In genomic region chr1:39720632-39721350, GRCm38 (mm10) we compare ENCODE assay signal across 8 mouse cellular contexts. TPM values are rescaled to one million over a fixed set of nuclear protein-coding genes. Genes with fewer than 3 reads are reported as not detected.
DNase-seq lines count a peak whose midpoint lies in the region; ATAC-seq and TF ChIP-seq lines count a peak whose summit lies in the region.

Rfx8 (minus strand) TSS chr1:39720997.

- peaks cover 16% of the 10 kb centered on the region for H3K4me1 ChIP-seq in kidney, postnatal 0 days (replicated peaks; ENCODE audit: insufficient read depth, low read length)
- H3K4me1 ChIP-seq in brown adipose tissue, adult 24 weeks (ENCODE audit: control insufficient read depth, insufficient read depth, insufficient read length, low read length), result peaks cover 9% of the 10 kb centered on the region
- H3K4me1 ChIP-seq in forebrain, embryonic 12.5 days, result peaks cover 10% of the 10 kb centered on the region
- H3K4me1 ChIP-seq in limb, embryonic 12.5 days (replicated peaks), result peaks cover 36% of the 10 kb centered on the region
- H3K4me1 ChIP-seq in olfactory bulb, adult 2 months (ENCODE audit: control insufficient read depth, insufficient read depth, low read length), result peaks cover 9% of the 10 kb centered on the region

- no peak for DNase-seq in kidney, postnatal 0 days (ENCODE audit: low spot score)
- DNase-seq in kidney, postnatal 10 days, result no peak
- DNase-seq in layer of hippocampus, adult 8-10 months (ENCODE audit: low spot score in 2 of 2), result no peak
- no peak for DNase-seq in left cerebral cortex, adult 11 months (ENCODE audit: low spot score)

- peak within 1 kb of the TSS; percentile 20; the same call in 1 of the 2 replicates for H3K27ac ChIP-seq in kidney, postnatal 0 days
- no peak within 1 kb of the TSS; the same call in 1 of the 2 replicates for H3K27ac ChIP-seq in brown adipose tissue, adult 24 weeks (replicated peaks; ENCODE audit: low read depth, low read length)
- no peak within 1 kb of the TSS for H3K27ac ChIP-seq in forebrain, embryonic 12.5 days
- peak within 1 kb of the TSS; percentile 87 for H3K27ac ChIP-seq in limb, embryonic 12.5 days
- H3K27ac ChIP-seq in olfactory bulb, adult 2 months (ENCODE audit: insufficient read depth, low read depth, low read length), result no peak within 1 kb of the TSS

- H3K9ac ChIP-seq in kidney, postnatal 0 days (ENCODE audit: low read depth, low read length), result peak within 1 kb of the TSS; percentile 50
- peak within 1 kb of the TSS; percentile 68 for H3K9ac ChIP-seq in forebrain, embryonic 12.5 days
- H3K9ac ChIP-seq in limb, embryonic 12.5 days (replicated peaks), result peak within 1 kb of the TSS; percentile 78

- TF ChIP-seq CTCF in kidney, postnatal 0 days (IDR thresholded peaks at IDR 0.05; ENCODE audit: low read depth), result peak; percentile 20
- no peak for TF ChIP-seq CTCF in olfactory bulb, adult 2 months (IDR thresholded peaks at IDR 0.05; ENCODE audit: insufficient read depth, low read depth, low read length)

- peak; percentile 72 for ATAC-seq in kidney, postnatal 0 days (replicated peaks; ENCODE audit: low FRiP score, low read depth)
- ATAC-seq in forebrain, embryonic 12.5 days (ENCODE audit: low FRiP score), result peak; percentile 55; the same call in 1 of the 2 replicates
- ATAC-seq in limb, embryonic 12.5 days (ENCODE audit: insufficient number of reproducible peaks, insufficient read depth, low FRiP score, low TSS enrichment, low read depth), result peak; percentile 88

- H3K27me3 ChIP-seq in kidney, postnatal 0 days (ENCODE audit: insufficient read depth, low read length), result no peaks in the 10 kb centered on the region
- H3K27me3 ChIP-seq in forebrain, embryonic 12.5 days, result peaks cover 12% of the 10 kb centered on the region
- H3K27me3 ChIP-seq in limb, embryonic 12.5 days, result no peaks in the 10 kb centered on the region

- H3K4me3 ChIP-seq in kidney, postnatal 0 days (replicated peaks; ENCODE audit: low read depth, low read length), result peak within 1 kb of the TSS; percentile 40
- peak within 1 kb of the TSS; percentile 51 for H3K4me3 ChIP-seq in brown adipose tissue, adult 24 weeks (ENCODE audit: insufficient read depth, low read depth, low read length)
- H3K4me3 ChIP-seq in forebrain, embryonic 12.5 days (replicated peaks), result peak within 1 kb of the TSS; percentile 57
- H3K4me3 ChIP-seq in limb, embryonic 12.5 days (replicated peaks), result peak within 1 kb of the TSS; percentile 55
- peak within 1 kb of the TSS; percentile 29 for H3K4me3 ChIP-seq in olfactory bulb, adult 2 months (ENCODE audit: insufficient read depth, low read depth, low read length)

- no peaks in the 10 kb centered on the region for H3K36me3 ChIP-seq in kidney, postnatal 0 days (ENCODE audit: insufficient read depth, low read length)
- no peaks in the 10 kb centered on the region for H3K36me3 ChIP-seq in forebrain, embryonic 12.5 days (replicated peaks)
- no peaks in the 10 kb centered on the region for H3K36me3 ChIP-seq in limb, embryonic 12.5 days

- 4% methylated on average over 42 of the region's 42 CpGs for WGBS in kidney, postnatal 0 days
- 2% methylated on average over 42 of the region's 42 CpGs for WGBS in forebrain, embryonic 12.5 days
- under 1% methylated on average over 40 of the region's 42 CpGs for WGBS in limb, embryonic 12.5 days
- 9% methylated on average over 42 of the region's 42 CpGs for WGBS in olfactory bulb, adult 2 months

- peak within 1 kb of the TSS; percentile 65 for H3K4me2 ChIP-seq in kidney, postnatal 0 days (ENCODE audit: low read length)
- H3K4me2 ChIP-seq in forebrain, embryonic 12.5 days, result peak within 1 kb of the TSS; percentile 80
- H3K4me2 ChIP-seq in limb, embryonic 12.5 days, result peak within 1 kb of the TSS; percentile 88

- H3K9me3 ChIP-seq in kidney, postnatal 0 days (replicated peaks; ENCODE audit: low read length), result no peaks in the 10 kb centered on the region
- no peaks in the 10 kb centered on the region for H3K9me3 ChIP-seq in forebrain, embryonic 12.5 days
- no peaks in the 10 kb centered on the region for H3K9me3 ChIP-seq in limb, embryonic 12.5 days

- TF ChIP-seq POLR2A in olfactory bulb, adult 2 months (IDR thresholded peaks at IDR 0.05; ENCODE audit: insufficient read depth, low read depth, low read length), result no peak

RNA-seq across cellular contexts. Expression of gene Rfx8, which starts in this region (rescaled TPM):
- polyA plus RNA-seq in kidney, postnatal 0 days (2015; fragmentation: Nextera tagmentation; extraction: Ambion mirVana), result 0.22 and 0.29 TPM in 2 replicates
- polyA plus RNA-seq in brown adipose tissue, adult 24 weeks (2012; ENCODE audit: insufficient read depth, insufficient read length, missing spikeins), result not detected in 2 replicates
- not detected in 2 replicates for polyA plus RNA-seq in forebrain, embryonic 12.5 days (2016; fragmentation: Nextera tagmentation; extraction: Ambion mirVana)
- 1.5 and 1.7 TPM in 2 replicates for polyA plus RNA-seq in limb, embryonic 12.5 days (2016; fragmentation: Nextera tagmentation; extraction: Ambion mirVana)
- polyA plus RNA-seq in olfactory bulb, adult 2 months (2012; ENCODE audit: insufficient read depth, insufficient read length, low replicate concordance, missing spikeins), result not detected in 2 replicates
- 1 to 10 TPM in 1 of 4 experiments, under 1 TPM in 2, not detected in 1; 0.18 to 1.2 (median 0.45) TPM for total RNA-seq in layer of hippocampus, adult 8-10 months (2022)

Comparison
In these comparisons a context has a peak if more than half of its experiments do, and no peak if none do; other contexts are left out.
1. Peak in ATAC-seq, H3K4me3 ChIP-seq, H3K27ac ChIP-seq, H3K9ac ChIP-seq and H3K4me2 ChIP-seq in kidney, postnatal 0 days; RNA of the gene not detected or under 1 TPM.
2. Peak in ATAC-seq, H3K4me3 ChIP-seq, H3K9ac ChIP-seq and H3K4me2 ChIP-seq in forebrain, embryonic 12.5 days; RNA of the gene not detected or under 1 TPM.